Mouse (Mus musculus) hematopoietic multipotent progenitor cell, adult 10-12 weeks (in vitro differentiated cells): ENCODE measurements around the gene Crtc1. TPM values are rescaled to one million over a fixed set of nuclear protein-coding genes. Genes with fewer than 3 reads are reported as not detected.

Experiments used
- polyA plus RNA-seq: library from polyadenylated mRNA; stranded (reverse); fragments of >175 nt; gene quantifications from 2 replicates; pipeline ENCODE4 v1.2.3, GENCODE M21; 2012; ENCODE audit warnings: low replicate concordance

Crtc1 gene
- polyA plus RNA-seq, result 23.0 and 38.0 TPM in 2 replicates

GRCm38 (mm10) chr8:70439055-70439847 lies at the start of gene Crtc1:
Gene Crtc1 (minus strand): TSS chr8:70439579.

GRCm38 (mm10) chr8:70486941-70487520 lies 47.7 kb upstream of the Crtc1 start, which contains the start of gene Tmem59l:
Gene Tmem59l (minus strand): TSS chr8:70487358.

GRCm38 (mm10) chr8:70476333-70477268 lies 37.2 kb upstream of the Crtc1 start, which contains the start of gene Klhl26:
Gene Klhl26 (minus strand): TSS chr8:70476968.

GRCm38 (mm10) chr8:70373397-70374317 lies 65.7 kb downstream of the Crtc1 start, which contains the start of gene Comp:
Gene Comp (plus strand): TSS chr8:70373558.

GRCm38 (mm10) chr8:70353194-70353817 lies 86.1 kb downstream of the Crtc1 start, which contains the start of gene Upf1:
Gene Upf1 (minus strand): TSS chr8:70353278.

Other genes with a start within 250 kb of the Crtc1 start
- gene Slc25a42, start 227.3 kb downstream of the Crtc1 start, polyA plus RNA-seq, result 10.1 and 12.4 TPM in 2 replicates
- gene Sugp2, start 205.4 kb downstream of the Crtc1 start, polyA plus RNA-seq, result 40.6 and 92.2 TPM in 2 replicates
- gene Armc6, start 205.1 kb downstream of the Crtc1 start, polyA plus RNA-seq, result 8.9 and 12.0 TPM in 2 replicates
- 14.2 and 18.3 TPM in 2 replicates for gene Homer3, start 156.8 kb downstream of the Crtc1 start, polyA plus RNA-seq
- gene Ddx49, start 137.1 kb downstream of the Crtc1 start, polyA plus RNA-seq, result 25.7 and 31.1 TPM in 2 replicates
- gene Cope, start 137.1 kb downstream of the Crtc1 start, polyA plus RNA-seq, result 177 and 198 TPM in 2 replicates
- gene Cers1, start 123.8 kb downstream of the Crtc1 start, polyA plus RNA-seq, result 0.26 and 1.4 TPM in 2 replicates
- 0.27 and 0.54 TPM in 2 replicates for gene Gdf1, start 109.8 kb downstream of the Crtc1 start, polyA plus RNA-seq
- 89.7 and 137 TPM in 2 replicates for gene Upf1, start 86.3 kb downstream of the Crtc1 start, polyA plus RNA-seq
- gene Comp, start 66.0 kb downstream of the Crtc1 start, polyA plus RNA-seq, result 0.09 and 0.41 TPM in 2 replicates
- 7.5 and 7.9 TPM in 2 replicates for gene Klhl26, start 37.4 kb upstream of the Crtc1 start, polyA plus RNA-seq
- gene Tmem59l, start 47.8 kb upstream of the Crtc1 start, polyA plus RNA-seq, result 0.34 TPM in 1 of 2 replicates, not detected in the other
- 0.13 and 0.34 TPM in 2 replicates for gene Crlf1, start 53.6 kb upstream of the Crtc1 start, polyA plus RNA-seq
- 130 and 215 TPM in 2 replicates for gene Rex1bd, start 67.2 kb upstream of the Crtc1 start, polyA plus RNA-seq
- gene Uba52, start 71.2 kb upstream of the Crtc1 start, polyA plus RNA-seq, result 756 and 1,789 TPM in 2 replicates
- 658 and 1,767 TPM in 2 replicates for gene Fkbp8, start 88.1 kb upstream of the Crtc1 start, polyA plus RNA-seq
- 25.8 and 38.2 TPM in 2 replicates for gene Kxd1, start 88.4 kb upstream of the Crtc1 start, polyA plus RNA-seq
- gene Ell, start 99.9 kb upstream of the Crtc1 start, polyA plus RNA-seq, result 46.8 and 56.3 TPM in 2 replicates
- 123 and 176 TPM in 2 replicates for gene Isyna1, start 154.8 kb upstream of the Crtc1 start, polyA plus RNA-seq
- gene Ssbp4, start 169.3 kb upstream of the Crtc1 start, polyA plus RNA-seq, result 364 and 1,497 TPM in 2 replicates
- 40.3 and 51.0 TPM in 2 replicates for gene Lrrc25, start 176.6 kb upstream of the Crtc1 start, polyA plus RNA-seq
- gene Gdf15, start 192.9 kb upstream of the Crtc1 start, polyA plus RNA-seq, result 0.58 and 1.2 TPM in 2 replicates
- gene Pgpep1, start 220.8 kb upstream of the Crtc1 start, polyA plus RNA-seq, result 3.4 and 3.7 TPM in 2 replicates
- 257 and 405 TPM in 2 replicates for gene Lsm4, start 233.7 kb upstream of the Crtc1 start, polyA plus RNA-seq